Mouse (Mus musculus): ENCODE data around the gene Slc15a1. TPM values are rescaled to one million over a fixed set of nuclear protein-coding genes. Genes with fewer than 3 reads are reported as not detected.

The Slc15a1 gene
- total RNA-seq, 2 experiments from 2014 or later, result 0.20 to 0.28 TPM

DNA sequence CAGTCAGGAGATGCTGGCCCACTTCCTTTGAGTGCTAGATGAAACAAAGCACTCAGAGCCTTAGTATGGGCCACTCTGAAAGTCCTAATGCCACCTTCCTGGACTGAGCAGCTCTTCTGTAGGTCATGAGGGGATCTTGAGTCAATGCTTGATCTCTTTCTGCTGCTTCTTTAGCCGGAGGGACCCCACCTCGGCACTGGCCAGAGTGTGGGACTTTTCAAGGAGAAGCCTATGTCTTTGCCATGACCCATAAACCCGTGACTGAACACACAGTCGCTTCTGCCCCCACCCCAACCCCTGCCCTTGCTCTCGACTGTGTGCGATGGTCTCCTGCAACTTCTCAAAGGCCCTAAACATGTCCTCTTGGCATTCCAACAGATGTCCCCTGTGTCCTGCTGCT lies 52.8 kb downstream of the Slc15a1 start:
- no peak for DNase-seq (ENCODE audit: low spot score in 2 of 2)

- DNase-seq (ENCODE audit: low spot score in 2 of 2), result no peak
Observed at GRCm38 (mm10) chr14:121451424-121452029, 53.5 kb downstream of the Slc15a1 start.

DNA sequence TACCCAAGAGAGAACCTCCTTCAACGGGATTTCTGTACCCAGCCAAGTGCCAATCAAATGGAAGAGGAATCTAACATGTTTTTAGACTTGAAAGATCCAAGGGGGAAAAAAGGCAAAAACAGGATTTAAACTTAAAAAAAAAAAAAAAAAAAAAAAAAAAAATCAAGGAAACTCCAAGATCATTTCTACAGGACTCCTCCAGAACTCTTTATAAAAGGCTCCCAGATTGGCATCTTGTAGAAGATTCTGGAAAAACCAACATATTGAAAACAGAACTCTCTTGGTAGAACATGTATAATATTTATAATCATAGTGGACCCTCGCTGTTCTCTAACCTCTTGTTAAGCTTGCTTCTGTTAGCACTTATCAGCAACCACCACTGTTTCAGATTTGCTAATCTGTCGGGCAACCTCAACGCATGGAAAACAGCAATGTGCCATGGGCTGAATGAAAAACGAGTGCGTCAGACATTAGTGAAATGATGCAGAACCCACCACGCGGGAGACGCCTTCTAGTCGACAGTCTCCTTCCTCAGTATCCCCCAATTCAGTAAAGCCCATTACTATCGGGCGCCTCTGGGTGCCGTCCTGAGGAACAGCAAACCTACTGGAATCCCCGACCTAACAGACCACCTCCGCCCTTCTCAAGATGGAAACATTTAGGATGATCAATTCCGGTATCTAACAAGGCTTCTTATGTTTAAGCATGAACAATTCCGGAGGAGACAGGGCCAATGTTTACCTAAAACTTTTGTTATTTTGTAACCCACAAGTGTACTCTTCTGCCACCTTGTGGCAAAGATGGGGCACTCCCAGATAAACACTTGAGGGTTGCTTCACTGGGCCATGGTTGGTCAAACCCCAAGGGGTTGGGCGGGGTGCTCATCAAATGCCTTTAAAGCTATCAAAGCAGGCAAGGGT lies 54.3 kb downstream of the Slc15a1 start:
- peak in 1 of 2 experiments; percentile 36 for DNase-seq (ENCODE audit: low spot score in 2 of 2)

DNA sequence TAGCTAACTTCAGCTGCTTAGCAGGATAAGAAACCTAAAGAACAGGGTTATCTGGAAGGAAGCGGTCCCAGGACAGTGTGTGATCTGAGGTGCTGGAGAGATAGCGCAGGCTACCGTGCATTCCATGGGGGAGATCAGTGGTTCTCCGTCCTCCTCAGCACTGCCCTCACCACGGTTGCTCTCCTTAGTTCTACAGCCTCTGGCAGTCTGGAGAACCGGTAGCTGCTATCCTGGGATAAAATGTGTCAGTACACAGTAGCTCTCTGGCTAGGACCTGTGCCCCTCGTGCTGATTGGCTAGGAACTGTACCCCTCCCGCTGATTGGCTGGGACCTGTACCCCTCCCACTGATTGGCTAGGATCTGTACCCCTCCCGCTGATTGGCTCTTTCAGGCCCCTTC lies 58.1 kb downstream of the Slc15a1 start:
- DNase-seq (ENCODE audit: low spot score in 2 of 2), result no peak

DNA sequence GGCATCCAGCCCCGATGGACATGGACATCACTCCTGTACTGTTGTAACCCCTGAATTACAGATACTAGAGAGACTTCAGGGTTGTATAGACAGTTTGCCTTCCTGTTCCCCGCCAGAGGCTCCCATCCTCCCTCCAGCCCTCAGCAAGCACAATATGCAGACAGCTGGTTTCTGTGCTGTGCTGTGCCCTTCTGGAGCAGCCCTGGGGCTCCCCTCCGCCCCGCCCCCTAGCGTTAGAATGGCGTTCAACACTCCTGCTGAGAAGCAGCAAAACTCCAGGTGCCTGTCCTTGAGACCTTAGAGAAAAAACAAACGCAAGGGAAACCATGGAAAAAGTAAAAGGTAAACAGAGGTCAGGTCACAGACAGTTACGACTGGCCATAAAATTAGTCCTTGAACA lies 59.9 kb downstream of the Slc15a1 start:
- DNase-seq (ENCODE audit: low spot score in 2 of 2), result peak; percentile 43 to 68

GRCm38 (mm10) chr14:121440807-121441206 lies 64.2 kb downstream of the Slc15a1 start:
- DNase-seq (ENCODE audit: low spot score in 2 of 2), result no peak

GRCm38 (mm10) chr14:121437026-121437425 lies 68.0 kb downstream of the Slc15a1 start:
- peak; percentile 71 to 81 for DNase-seq (ENCODE audit: low spot score in 2 of 2)

- no peak for DNase-seq (ENCODE audit: low spot score in 2 of 2)
Observed at GRCm38 (mm10) chr14:121436455-121436854, 68.6 kb downstream of the Slc15a1 start.

DNA sequence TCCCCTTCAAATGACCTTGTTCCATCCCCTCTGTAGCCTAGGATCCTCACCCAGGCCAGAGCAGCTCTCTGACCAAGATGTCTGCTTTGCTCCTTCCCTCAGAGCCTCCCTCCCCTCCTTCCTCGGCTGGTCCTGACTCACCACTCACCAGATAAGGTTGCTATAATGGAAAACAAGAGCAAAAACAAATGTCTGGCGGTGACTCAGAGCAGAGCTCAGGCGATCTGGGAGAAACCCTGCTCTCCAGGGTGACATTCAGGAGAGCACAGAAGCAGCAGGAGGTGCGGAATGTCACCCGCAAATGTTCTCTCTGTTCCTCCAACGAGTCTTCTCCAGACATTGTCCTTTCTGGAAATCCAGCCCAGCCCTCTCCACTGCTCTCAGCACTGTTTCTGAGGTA lies 69.3 kb downstream of the Slc15a1 start:
- DNase-seq (ENCODE audit: low spot score in 2 of 2), result peak in 1 of 2 experiments; percentile 26

- no peak for DNase-seq (ENCODE audit: low spot score in 2 of 2)
Observed at GRCm38 (mm10) chr14:121431261-121431660, 73.8 kb downstream of the Slc15a1 start.

DNA sequence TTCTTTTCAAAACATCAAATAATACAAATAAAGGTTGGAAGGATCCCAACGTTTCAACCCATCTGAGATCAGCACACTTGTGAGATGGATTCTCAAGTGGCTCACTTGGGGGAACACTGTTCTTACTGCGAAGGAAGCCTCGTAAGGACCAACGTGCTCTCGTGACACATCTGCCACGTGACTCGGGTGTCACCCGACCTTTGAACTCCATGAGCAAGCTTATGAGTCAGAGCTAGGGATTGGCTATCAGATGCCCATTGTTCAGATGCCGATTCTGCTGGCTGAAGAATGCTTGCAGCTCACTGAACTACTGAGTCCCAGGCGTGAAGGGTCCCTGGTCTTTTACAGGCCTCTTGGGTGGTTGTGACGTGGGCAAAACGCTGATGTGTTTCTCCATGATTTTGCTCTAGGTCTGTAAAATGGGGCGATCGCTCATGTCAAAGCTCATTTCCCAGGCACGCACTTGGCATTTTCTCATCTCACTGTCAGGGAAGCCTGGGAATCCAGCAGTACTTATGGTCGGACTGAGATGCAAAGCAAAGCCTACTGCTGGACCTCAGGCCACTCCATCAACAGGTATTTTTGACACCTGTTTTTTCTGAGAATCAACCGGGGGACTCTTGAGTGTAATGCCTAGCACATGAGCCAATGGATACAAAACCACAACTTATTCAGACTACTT lies 75.1 kb downstream of the Slc15a1 start:
- DNase-seq (ENCODE audit: low spot score in 2 of 2), result no peak

GRCm38 (mm10) chr14:121428148-121428547 lies 76.9 kb downstream of the Slc15a1 start:
- no peak for DNase-seq (ENCODE audit: low spot score in 2 of 2)

GRCm38 (mm10) chr14:121426743-121427142 lies 78.3 kb downstream of the Slc15a1 start:
- DNase-seq (ENCODE audit: low spot score in 2 of 2), result no peak

GRCm38 (mm10) chr14:121425004-121425793 lies 79.9 kb downstream of the Slc15a1 start:
- no peak for DNase-seq (ENCODE audit: low spot score in 2 of 2)

DNA sequence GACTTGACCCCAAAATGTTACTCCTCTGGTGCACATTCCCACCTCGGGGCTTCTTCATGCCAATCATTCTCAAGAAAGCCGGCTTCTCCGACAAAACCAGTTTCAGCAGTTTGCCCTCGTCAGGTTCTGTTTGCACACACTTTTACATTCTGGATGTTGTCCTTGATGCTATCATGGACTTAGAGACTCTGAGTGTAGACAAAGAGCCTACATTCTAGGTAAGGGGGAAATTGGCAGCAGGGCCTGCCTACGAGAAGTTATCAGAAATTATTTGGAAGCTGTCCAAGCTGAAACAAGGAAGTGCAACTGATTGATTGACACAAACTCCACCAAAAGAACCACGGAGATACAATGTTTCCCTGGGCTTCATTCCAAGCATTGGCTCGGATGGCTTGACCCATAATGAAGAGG lies 81.7 kb downstream of the Slc15a1 start:
- no peak for DNase-seq (ENCODE audit: low spot score in 2 of 2)

GRCm38 (mm10) chr14:121422664-121423340 lies 82.2 kb downstream of the Slc15a1 start:
- DNase-seq (ENCODE audit: low spot score in 2 of 2), result no peak

GRCm38 (mm10) chr14:121422000-121422399 lies 83.1 kb downstream of the Slc15a1 start:
- no peak for DNase-seq (ENCODE audit: low spot score in 2 of 2)

DNA sequence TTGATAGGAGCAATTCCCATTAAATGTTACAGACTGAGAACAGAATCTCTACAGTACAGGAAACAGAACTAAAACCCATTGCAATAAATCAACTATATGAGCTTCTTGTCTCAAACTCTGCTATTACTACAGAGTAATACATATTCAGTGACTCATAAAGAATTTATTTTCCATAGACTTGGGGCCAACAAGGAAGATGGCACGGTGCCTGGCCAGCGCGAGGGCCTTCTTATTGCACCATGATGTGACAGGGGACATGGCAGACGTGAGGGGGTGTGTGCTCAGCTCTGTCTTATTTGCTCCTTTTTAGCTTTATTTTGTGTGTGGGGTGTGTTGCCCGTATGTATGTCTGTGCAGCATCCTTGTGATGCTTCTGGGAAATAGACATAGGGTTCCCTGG lies 87.5 kb downstream of the Slc15a1 start:
- DNase-seq (ENCODE audit: low spot score in 2 of 2), result peak in 1 of 2 experiments; percentile 43

DNA sequence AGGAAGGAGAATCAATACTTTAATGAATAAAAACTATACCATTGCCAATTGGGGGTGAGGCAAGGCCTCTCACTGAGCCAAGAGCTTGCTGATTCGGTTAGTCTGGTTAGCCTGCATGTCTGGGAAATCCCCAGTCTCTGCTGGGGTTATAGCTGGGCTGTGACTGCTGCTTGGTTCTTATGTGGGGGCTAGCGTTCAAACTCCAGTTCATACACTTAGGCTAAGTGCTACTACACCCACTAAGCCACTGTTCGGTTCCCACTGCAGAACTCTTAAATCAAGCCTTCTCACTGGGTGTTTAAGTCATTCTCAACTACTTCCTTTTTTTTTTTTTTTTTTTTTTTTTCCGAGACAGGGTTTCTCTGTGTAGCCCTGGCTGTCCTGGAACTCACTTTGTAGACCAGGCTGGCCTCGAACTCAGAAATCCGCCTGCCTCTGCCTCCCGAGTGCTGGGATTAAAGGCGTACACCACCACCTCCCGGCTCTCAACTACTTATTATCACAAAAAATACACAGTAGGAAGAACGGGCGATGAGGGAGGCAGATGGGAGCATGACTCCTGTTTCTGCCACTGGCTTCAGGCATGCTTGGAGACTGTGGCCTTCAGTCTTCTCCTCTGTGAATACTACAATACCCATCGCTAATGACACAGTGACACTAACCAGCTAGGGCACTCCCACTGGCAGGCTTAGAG lies 88.3 kb downstream of the Slc15a1 start:
- no peak for DNase-seq (ENCODE audit: low spot score in 2 of 2)
